Mouse (Mus musculus) forebrain, postnatal 0 days (tissue): ENCODE data around the gene Atrnl1. TPM values are rescaled to one million over a fixed set of nuclear protein-coding genes. Genes with fewer than 3 reads are reported as not detected.

Experiments used
- ATAC-seq: fragments of 200-750 bp; cut with Nextera tagmentation; 2 replicates; pipeline ENCODE4 v1.8.0; 2017; ENCODE audit warnings: mild to moderate bottlenecking, moderate library complexity
- DNase-seq: peaks from one replicate; pipeline ENCODE4 v3.0.0-alpha.2; 2015
- H3K27ac ChIP-seq: fragments of 300-500 bp; sonication (generic); 2 replicates; pipeline ENCODE4 v1.5.1; 2014; ENCODE audit warnings: low read depth, mild to moderate bottlenecking, antibody characterized with exemption, low read length, moderate library complexity, mixed read lengths
- H3K27me3 ChIP-seq: fragments of 300-500 bp; sonication (generic); 2 replicates; pipeline ENCODE4 v1.6.1; 2014; ENCODE audit warnings: mild to moderate bottlenecking, low read length, mixed read lengths; ENCODE audit not compliant: insufficient read depth
- H3K36me3 ChIP-seq: fragments of 300-500 bp; sonication (generic); 2 replicates; pipeline ENCODE4 v1.6.1; 2014; ENCODE audit warnings: mild to moderate bottlenecking, moderate library complexity; ENCODE audit not compliant: insufficient read depth
- H3K4me1 ChIP-seq: fragments of 300-500 bp; sonication (generic); 2 replicates; pipeline ENCODE4 v1.6.1; 2014; ENCODE audit warnings: antibody characterized with exemption; ENCODE audit not compliant: insufficient read depth
- H3K4me2 ChIP-seq: fragments of 300-500 bp; sonication (generic); 2 replicates; pipeline ENCODE4 v1.6.1; 2014; ENCODE audit warnings: low read depth, mild to moderate bottlenecking, moderate library complexity
- H3K4me3 ChIP-seq: fragments of 300-500 bp; sonication (generic); 2 replicates; pipeline ENCODE4 v1.5.1; 2014; ENCODE audit warnings: low read depth, low read length, mixed read lengths
- H3K9ac ChIP-seq: fragments of 300-500 bp; sonication (generic); 2 replicates; pipeline ENCODE4 v1.6.1; 2014; ENCODE audit warnings: mild to moderate bottlenecking
- H3K9me3 ChIP-seq: fragments of 300-500 bp; sonication (generic); 2 replicates; pipeline ENCODE4 v1.6.1; 2016; ENCODE audit warnings: low read length
- CTCF ChIP-seq: sonication (generic); IDR thresholded peaks from 2 replicates; pipeline ENCODE4 v1.5.1; 2016; ENCODE audit warnings: antibody characterized with exemption, control low read depth, low read depth
- WGBS: fragments of 180-500 bp; shearing (Covaris S2); extraction: QIAGEN DNeasy Blood & Tissue Kit; methylation state at CpG from one replicate; pipeline ENCODE4 v1.1.7; 2014; 5-methylcytosine and 5-hydroxymethylcytosine counted together
- polyA plus RNA-seq: library from polyadenylated mRNA; unstranded; fragments of >200 nt; fragmentation: Nextera tagmentation; extraction: Ambion mirVana; gene quantifications from 2 replicates; pipeline ENCODE4 v1.2.1, GENCODE M21; 2015
- total RNA-seq: library from RNA; depleted of rRNA; stranded (reverse); fragments of >200 nt; gene quantifications from 2 replicates; pipeline ENCODE4 v1.2.3, GENCODE M21; 2014

The Atrnl1 gene
- total and polyA plus RNA-seq, 2 experiments from 2014 or later = 4.8 to 59.9 TPM

GRCm38 (mm10) chr19:58065514-58065913 is 454.7 kb downstream of the Atrnl1 start:
- H3K4me1 ChIP-seq = peaks cover 6% of the 10 kb centered on the region; the same call in 1 of the 2 replicates
- no peaks in the 10 kb centered on the region for H3K27me3 ChIP-seq
- no peak overlapping the region for H3K4me3 ChIP-seq
- no peak overlapping the region for H3K9ac ChIP-seq
- H3K27ac ChIP-seq = no peak overlapping the region
- DNase-seq (no peak), ATAC-seq (no peak)
- WGBS = 97% methylated on average over 2 of the region's 2 CpGs
- no peaks in the 10 kb centered on the region for H3K36me3 ChIP-seq
- no peak overlapping the region for H3K4me2 ChIP-seq
- no peak for TF ChIP-seq CTCF
- H3K9me3 ChIP-seq = no peaks in the 10 kb centered on the region

DNA sequence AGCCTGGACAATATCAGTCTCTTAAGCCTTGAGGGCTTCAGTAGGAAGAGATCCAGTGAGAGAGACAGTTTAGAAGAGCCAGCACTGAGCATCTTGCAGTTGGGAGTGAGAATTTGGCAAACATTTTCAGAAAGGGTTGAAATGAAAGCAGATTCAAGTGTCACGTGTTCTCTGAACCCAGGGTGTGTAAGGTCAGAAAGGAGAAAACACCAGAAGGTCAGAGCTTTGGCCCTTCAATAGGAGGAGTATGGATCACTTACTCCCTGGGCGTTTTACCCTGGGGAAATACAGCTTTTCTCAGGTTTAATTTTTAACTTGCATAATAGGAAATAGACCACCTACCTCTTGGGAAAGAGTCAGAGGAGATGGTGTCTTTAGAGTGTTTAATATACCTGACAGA is 457.3 kb downstream of the Atrnl1 start:
- Histone ChIP-seq H3K9ac (no peak overlapping the region), H3K27me3 (no peaks in the 10 kb centered on the region), H3K27ac (no peak overlapping the region), H3K4me2 (no peak overlapping the region), H3K4me3 (no peak overlapping the region), H3K36me3 (no peaks in the 10 kb centered on the region), H3K4me1 (no peaks in the 10 kb centered on the region), H3K9me3 (no peaks in the 10 kb centered on the region)
- no peak for DNase-seq
- 86% methylated on average over 2 of the region's 2 CpGs for WGBS
- TF ChIP-seq CTCF = no peak
- no peak for ATAC-seq

DNA sequence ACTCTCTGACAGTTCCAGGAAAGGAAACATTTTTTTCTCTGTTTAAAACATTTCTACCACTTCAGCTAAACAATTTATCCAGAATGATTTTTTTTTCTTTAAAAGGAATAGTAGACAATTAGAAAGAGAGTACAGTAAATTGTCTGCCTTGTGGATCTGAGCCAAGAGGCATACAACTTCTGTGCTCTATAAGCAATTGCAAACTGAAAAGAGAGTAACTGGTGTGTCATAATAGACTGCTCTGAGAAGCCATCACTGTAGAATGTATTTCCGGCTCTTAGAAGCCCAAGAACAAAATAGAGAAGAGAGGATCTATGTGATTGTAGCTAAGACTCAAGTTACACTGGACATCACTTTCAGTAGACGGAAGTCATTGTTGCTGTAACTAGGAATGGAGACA is 458.1 kb downstream of the Atrnl1 start:
- Histone ChIP-seq H3K4me3 (no peak overlapping the region), H3K4me1 (no peaks in the 10 kb centered on the region), H3K4me2 (no peak overlapping the region), H3K9me3 (no peaks in the 10 kb centered on the region), H3K36me3 (no peaks in the 10 kb centered on the region), H3K27ac (no peak overlapping the region), H3K9ac (no peak overlapping the region), H3K27me3 (no peaks in the 10 kb centered on the region)
- ATAC-seq (peak; percentile 40; the same call in 1 of the 2 replicates), DNase-seq (peak; percentile 30)
- TF ChIP-seq CTCF = no peak
- WGBS = 63% methylated on average over 2 of the region's 2 CpGs

GRCm38 (mm10) chr19:58072404-58072803 is 461.6 kb downstream of the Atrnl1 start:
- DNase-seq (no peak), ATAC-seq (no peak)
- Histone ChIP-seq H3K9me3 (no peaks in the 10 kb centered on the region), H3K27me3 (no peaks in the 10 kb centered on the region; the same call in 1 of the 2 replicates), H3K4me2 (no peak overlapping the region), H3K9ac (no peak overlapping the region), H3K27ac (no peak overlapping the region), H3K36me3 (no peaks in the 10 kb centered on the region), H3K4me3 (no peak overlapping the region), H3K4me1 (no peaks in the 10 kb centered on the region)
- 76% methylated on average over 5 of the region's 5 CpGs for WGBS
- peak; percentile 48 for TF ChIP-seq CTCF

- H3K4me1 ChIP-seq = no peaks in the 10 kb centered on the region
- H3K9me3 ChIP-seq = no peaks in the 10 kb centered on the region
- WGBS = 99% methylated on average over 9 of the region's 9 CpGs
- no peak for ATAC-seq
- no peak for DNase-seq
- no peak overlapping the region for H3K9ac ChIP-seq
- no peaks in the 10 kb centered on the region; the same call in 1 of the 2 replicates for H3K27me3 ChIP-seq
- no peak for TF ChIP-seq CTCF
- no peak overlapping the region for H3K4me3 ChIP-seq
- H3K4me2 ChIP-seq = no peak overlapping the region
- no peak overlapping the region for H3K27ac ChIP-seq
- no peaks in the 10 kb centered on the region for H3K36me3 ChIP-seq
Measured at GRCm38 (mm10) chr19:58072846-58073245, 462.0 kb downstream of the Atrnl1 start.

- WGBS = 54% methylated on average over 6 of the region's 6 CpGs
Measured at GRCm38 (mm10) chr19:58075252-58075651, 464.4 kb downstream of the Atrnl1 start.

GRCm38 (mm10) chr19:58076961-58077371 is 466.1 kb downstream of the Atrnl1 start:
- no peak for TF ChIP-seq CTCF
- Histone ChIP-seq H3K27ac (no peak overlapping the region), H3K27me3 (no peaks in the 10 kb centered on the region; the same call in 1 of the 2 replicates), H3K4me3 (peak overlapping the region; percentile 4), H3K9ac (peak overlapping the region; percentile 18; the same call in 1 of the 2 replicates), H3K4me2 (peak overlapping the region; percentile 11), H3K4me1 (no peaks in the 10 kb centered on the region), H3K36me3 (no peaks in the 10 kb centered on the region), H3K9me3 (no peaks in the 10 kb centered on the region)
- ATAC-seq (peak; percentile 53), DNase-seq (peak; percentile 53)
- WGBS = 16% methylated on average over 14 of the region's 14 CpGs

More at GRCm38 (mm10) chr19:58075252-58075651, 464.4 kb downstream of the Atrnl1 start:
- H3K4me3 ChIP-seq = no peak overlapping the region
- no peaks in the 10 kb centered on the region; the same call in 1 of the 2 replicates for H3K27me3 ChIP-seq
- H3K9me3 ChIP-seq = no peaks in the 10 kb centered on the region
- no peak overlapping the region for H3K9ac ChIP-seq
- H3K4me2 ChIP-seq = no peak overlapping the region
- DNase-seq (no peak), ATAC-seq (no peak)
- TF ChIP-seq CTCF = no peak
- no peaks in the 10 kb centered on the region for H3K36me3 ChIP-seq
- H3K4me1 ChIP-seq = no peaks in the 10 kb centered on the region
- H3K27ac ChIP-seq = no peak overlapping the region
